Mouse (Mus musculus) megakaryocyte, embryonic 14.5 days (primary cell): ENCODE measurements at regions not wholly inside any gene's neighbourhood (a gene's known extent, or its start where the extent isn't known, plus 50 kb on each side); places are given as distances from the start of the nearest gene placed in this dataset.

Experiments
- FLI1 ChIP-seq: IDR thresholded peaks from 2 replicates; pipeline ENCODE4 v1.6.1; 2012; ENCODE audit warnings: low read length, inconsistent platforms, mixed read lengths
- GATA1 ChIP-seq: IDR thresholded peaks from 3 replicates; pipeline ENCODE4 v1.6.1; 2012; ENCODE audit warnings: mixed read lengths, low read length, inconsistent platforms, borderline replicate concordance

DNA sequence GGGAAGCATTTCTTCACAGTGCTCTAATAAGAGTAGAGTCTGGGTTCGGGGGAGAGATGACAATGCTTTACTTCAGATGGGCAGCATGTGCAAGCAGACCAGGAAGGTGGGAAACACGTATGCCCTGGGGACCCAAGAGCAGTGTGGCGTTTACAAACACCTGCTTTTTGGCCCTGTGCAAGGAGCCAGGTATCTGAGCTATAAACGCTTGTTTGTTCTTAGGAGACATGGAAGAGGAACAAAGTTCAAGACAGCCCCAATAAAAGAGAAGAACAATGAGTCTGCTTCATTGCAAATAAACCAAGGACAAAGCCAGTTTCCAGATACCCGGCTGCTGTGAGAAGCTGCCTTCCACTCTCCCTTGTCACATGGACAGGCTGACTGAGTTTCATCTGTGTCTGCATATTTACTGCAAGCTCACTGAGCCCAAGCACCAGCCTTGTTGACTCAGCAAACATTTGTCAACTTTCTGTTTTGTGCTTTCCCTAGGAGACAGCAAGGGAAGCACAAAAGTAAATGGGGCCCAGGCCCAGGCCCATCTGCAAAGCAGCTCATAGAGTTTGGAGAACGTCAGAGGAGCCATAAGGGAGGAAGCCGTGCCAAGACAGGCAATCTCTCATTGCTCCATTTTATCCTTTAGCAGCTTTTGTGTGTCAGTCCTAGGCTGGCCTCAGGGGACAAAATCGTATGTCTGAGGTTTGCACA, 136.1 kb upstream of the Cxcl12 start:
- TF ChIP-seq GATA1 (no peak), FLI1 (no peak)
